Mouse (Mus musculus) gonadal fat pad, adult 2 months (tissue): ENCODE data around the gene Ppid. TPM values are rescaled to one million over a fixed set of nuclear protein-coding genes. Genes with fewer than 3 reads are reported as not detected.

Experiments
- DNase-seq: peaks from one replicate; pipeline ENCODE4 v3.0.0-alpha.2; 2012; ENCODE audit warnings: low read depth
- polyA plus RNA-seq: library from polyadenylated mRNA; depleted of rRNA; stranded (reverse); fragments of >200 nt; gene quantifications from 2 replicates; pipeline ENCODE4 v1.2.3, GENCODE M21; 2012; rRNA removed

Gene Ppid
- polyA plus RNA-seq = 9.5 and 10.0 TPM in 2 replicates

GRCm38 (mm10) chr3:79590863-79591792 is at the start of gene Ppid:
Gene Ppid, plus strand, starts transcription at chr3:79591342.
- DNase-seq = no peak

DNA sequence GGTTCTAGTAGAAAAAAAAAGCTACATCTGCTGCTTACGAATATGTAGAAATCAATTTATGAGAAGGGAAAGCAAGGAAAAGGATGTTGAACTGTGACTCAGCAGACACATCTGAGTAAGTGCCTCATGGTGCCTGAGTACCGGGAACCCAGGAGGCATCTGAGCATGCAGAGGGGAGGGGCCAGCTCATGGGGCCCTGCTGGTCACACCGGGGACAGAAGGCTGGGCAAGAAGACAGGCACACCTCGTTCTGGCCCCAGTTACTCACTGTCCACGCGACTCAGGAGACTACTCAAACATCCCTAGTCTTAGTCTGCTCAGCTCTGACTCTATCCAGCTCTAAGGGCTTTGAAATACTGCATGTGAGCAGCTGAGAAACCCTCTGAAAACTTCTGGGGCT is 48.6 kb upstream of the Ppid start:
- DNase-seq = no peak

GRCm38 (mm10) chr3:79548681-79549437 is 42.3 kb upstream of the Ppid start:
- no peak for DNase-seq

- DNase-seq = no peak
These were observed 41.3 kb upstream of the Ppid start for GRCm38 (mm10) chr3:79549751-79550393.

GRCm38 (mm10) chr3:79551826-79552552 is 39.2 kb upstream of the Ppid start:
- DNase-seq = no peak

GRCm38 (mm10) chr3:79553779-79554178 is 37.4 kb upstream of the Ppid start:
- no peak for DNase-seq

DNA sequence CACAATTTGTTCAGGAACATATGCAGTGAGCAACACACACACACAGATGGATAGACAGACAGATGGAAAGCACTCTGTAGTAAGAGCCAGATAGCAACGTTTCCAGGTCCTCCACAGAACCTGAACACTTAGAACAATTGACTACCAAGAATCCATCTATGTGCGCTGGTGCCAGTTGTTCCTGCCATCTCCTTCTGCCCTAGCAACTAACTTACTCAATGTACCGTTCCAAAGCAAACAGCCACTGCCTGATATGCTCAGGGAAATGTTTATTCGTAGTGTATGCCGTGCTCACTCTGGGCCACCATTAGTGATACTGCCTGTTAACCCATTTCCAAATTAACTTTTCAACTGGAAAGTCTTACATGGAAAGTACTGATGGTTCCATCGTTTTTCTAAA is 36.1 kb upstream of the Ppid start:
- no peak for DNase-seq

GRCm38 (mm10) chr3:79559021-79559772 is 31.9 kb upstream of the Ppid start:
- no peak for DNase-seq

- DNase-seq = no peak
These were observed 31.4 kb upstream of the Ppid start for GRCm38 (mm10) chr3:79559773-79560045.

DNA sequence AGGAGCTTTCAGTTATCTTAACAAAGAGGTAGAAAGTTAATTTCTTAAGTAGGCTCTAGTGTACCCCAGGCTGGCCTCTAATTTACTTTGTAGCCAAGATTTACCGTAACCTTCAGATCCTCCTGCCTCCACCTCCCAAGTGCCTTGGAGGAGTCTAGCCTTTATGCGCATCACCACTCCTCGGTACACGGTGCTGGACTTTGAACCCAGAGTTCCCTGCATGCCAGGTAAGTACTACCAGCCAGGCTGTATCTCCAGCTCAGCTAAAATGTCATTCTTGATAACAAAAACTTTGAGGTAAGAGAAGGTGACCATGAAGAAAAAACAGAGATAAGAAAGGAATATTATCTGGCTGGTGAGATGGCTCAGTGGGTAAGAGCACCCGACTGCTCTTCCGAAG is 30.6 kb upstream of the Ppid start:
- no peak for DNase-seq

- no peak for DNase-seq
These were observed 29.1 kb upstream of the Ppid start for GRCm38 (mm10) chr3:79561784-79562715.

- no peak for DNase-seq
These were observed 27.6 kb upstream of the Ppid start for GRCm38 (mm10) chr3:79563511-79563910.

GRCm38 (mm10) chr3:79564875-79565606 is 26.1 kb upstream of the Ppid start:
- no peak for DNase-seq

DNA sequence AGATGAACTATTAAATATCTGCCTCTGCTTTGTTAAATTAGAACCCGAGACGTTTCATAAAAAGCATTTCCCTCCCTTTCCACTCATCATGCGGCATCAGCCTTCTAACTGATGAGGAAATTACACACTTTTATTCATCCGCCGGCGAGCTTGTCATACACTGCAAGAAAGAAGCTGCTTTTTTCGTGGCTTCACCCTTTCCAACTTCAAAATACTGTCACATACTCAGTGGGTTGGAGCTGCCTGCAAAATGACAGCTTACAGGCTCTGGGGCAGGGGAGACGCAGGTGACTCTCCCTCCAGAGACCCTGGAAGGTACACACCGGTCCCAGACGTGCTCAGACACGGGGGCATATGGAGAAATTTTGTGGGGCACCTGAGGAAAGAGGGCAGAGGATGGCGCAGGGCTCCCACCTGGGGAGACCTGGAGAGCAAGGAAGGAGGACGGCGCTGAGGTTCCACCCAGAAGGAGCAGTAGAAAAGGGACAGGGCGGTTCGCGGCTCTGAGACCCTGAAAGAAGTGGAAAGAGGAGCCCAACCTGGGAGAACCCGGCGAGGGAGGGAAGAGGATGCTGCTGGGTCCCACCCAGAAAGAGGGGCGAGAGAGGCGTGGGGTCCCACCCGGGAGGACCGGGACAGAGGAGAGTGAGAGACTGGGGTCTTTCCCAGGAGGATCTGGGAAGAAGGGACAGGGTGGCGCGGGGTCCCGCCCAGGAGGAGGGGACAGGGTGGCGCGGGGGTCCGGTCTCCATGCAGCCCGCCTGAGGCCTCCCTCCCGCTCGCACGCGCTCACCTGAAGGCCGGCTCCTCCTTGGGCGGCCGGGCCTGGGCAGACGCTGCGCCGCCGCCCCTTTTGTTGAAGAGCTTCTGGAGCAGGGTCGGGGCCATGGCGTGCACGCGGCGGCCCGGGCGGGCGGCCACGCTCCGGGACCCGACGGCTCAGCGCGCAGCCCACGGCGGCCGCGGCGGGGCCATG is 24.1 kb upstream of the Ppid start:
- no peak for DNase-seq

GRCm38 (mm10) chr3:79567703-79568362 is 23.3 kb upstream of the Ppid start, which contains the start of gene Fnip2:
Gene Fnip2, minus strand, starts transcription at chr3:79567796.
- peak; percentile 73 for DNase-seq

DNA sequence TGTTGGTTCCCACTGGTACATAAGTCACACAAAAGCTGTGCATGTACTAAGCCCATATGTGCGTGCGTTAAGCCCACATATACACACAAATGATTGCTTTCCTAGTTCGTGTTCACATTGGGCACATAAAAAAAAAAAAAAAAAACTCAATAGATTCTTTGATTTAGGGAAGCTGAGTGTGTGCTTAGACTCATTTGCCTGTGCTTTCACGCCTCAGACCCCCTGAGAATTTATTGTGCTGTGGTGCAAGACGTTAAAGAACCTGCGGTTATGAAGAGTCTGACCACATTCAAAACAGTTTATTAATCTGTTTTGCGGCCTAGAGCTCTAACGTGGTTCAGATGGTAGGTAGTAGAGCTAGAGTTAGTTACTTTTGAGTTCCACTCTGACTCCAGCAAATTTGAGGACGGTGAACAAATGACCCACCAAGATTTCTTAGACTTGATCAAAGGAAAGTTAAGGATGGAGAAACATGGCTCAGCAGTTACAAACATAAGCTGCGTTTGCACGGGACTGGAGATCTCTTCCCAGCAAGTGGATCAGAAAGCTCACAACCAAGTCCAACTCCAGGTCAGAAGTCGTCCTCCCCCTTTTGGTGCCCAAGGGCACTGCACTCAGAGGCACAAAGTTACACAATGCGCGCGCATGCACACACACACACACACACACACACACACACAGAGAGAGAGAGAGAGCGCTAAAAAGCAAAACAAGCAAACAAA is 22.4 kb upstream of the Ppid start:
- no peak for DNase-seq

GRCm38 (mm10) chr3:79569351-79569681 is 21.8 kb upstream of the Ppid start:
- no peak for DNase-seq
